Mouse (Mus musculus) adrenal gland, adult 10 weeks (tissue): Measurements from ENCODE around the gene Shc2. TPM values are rescaled to one million over a fixed set of nuclear protein-coding genes. Genes with fewer than 3 reads are reported as not detected.

Experiments
- polyA plus RNA-seq: library from polyadenylated mRNA; stranded (reverse); fragments of 350-450 nt; fragmentation: Illumina TruSeq; extraction: RNeasy Lipid Tissue Mini Kit (QIAGEN cat#74804); gene quantifications from one replicate; pipeline ENCODE4 v1.2.3, GENCODE M21; 2014; ENCODE audit warnings: low read depth, low replicate concordance

Gene Shc2
- polyA plus RNA-seq, result 1.1 TPM

GRCm38 (mm10) chr10:79637128-79638110, at the start of gene Shc2:
TSS of gene Shc2 (minus strand) at chr10:79637918.

DNA sequence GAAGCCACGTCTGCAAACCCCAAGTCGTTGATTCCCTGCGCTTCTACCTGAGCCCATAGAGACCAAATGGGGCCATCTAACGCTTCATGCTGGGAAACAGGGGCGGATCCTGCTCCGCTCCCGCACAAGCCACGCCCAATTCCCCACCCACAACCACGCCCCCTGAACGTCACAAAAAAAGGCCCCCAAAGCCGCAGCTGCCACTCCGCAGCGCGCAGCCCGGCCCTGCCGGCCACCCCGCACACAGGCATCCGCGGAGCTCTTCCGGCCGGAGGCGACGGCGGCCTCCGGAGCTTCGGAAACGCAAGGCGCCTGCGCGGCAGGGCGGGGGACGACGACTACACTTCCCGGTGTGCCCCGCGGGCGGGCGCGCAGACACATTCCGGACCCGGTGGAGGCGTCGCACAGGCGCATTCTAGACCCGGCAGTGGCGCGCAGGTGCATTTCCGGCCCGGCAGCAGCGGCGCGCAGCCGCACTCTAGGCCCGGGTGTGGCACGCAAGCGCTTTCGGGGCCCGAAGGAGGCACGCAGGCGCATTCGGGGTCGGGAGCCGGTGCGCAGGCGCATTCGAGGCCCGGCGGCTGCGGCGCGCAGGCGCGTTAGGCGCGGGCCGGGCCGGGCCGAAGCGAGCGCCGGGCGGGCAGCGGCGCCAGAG, 44.0 kb upstream of the Shc2 start, which contains the start of gene Cdc34:
Gene Cdc34 (plus strand): TSS at position 605 of the 655 bp plus-strand sequence.

DNA sequence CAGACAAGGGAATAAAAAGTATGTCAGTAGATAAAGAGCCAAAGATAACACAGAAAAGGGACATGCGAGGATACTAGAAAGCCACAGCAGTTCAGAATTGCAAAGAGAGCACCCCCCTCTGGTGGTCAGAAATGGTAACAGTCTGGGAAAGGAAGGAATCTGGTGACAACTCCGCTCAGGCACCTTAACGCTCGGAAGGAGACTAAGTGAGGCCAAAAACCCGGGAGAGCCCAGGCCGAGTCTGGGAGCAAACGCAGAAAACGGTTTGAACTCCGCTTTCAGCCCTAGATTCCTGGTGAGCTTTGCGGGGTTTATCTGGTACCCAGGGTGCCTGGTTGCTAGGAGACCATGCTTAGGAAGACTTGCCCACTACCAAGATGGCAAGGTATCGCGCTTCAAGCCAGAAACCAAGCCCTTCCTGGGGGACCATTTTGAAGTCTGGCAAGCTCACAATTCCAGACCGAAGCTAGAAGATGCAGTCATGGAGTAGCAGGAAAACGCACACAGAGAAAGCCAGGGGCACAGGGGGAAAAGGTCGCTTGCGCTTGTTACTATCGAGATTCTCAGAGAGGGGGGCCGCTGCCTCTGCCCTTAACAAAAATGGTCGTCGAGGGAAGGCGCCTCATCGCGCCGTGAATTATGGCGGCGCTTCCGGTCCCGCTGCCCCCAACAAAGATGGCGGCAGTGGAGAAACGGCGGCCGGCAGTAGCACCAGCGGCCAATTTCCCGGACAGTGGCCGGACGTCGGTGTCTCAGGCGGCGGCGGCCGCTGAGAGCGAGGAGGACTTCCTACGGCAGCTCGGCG, 31.3 kb upstream of the Shc2 start, which contains the start of gene Tpgs1:
Gene Tpgs1 (plus strand): TSS at position 599 of the 805 bp plus-strand sequence.

GRCm38 (mm10) chr10:79664131-79664665, 26.5 kb upstream of the Shc2 start, which contains the start of gene Madcam1:
TSS of gene Madcam1 (plus strand) at chr10:79664559.

GRCm38 (mm10) chr10:79645711-79646110, 8.0 kb upstream of the Shc2 start, which contains the start of gene Odf3l2:
TSS of gene Odf3l2 (minus strand) at chr10:79645738.

GRCm38 (mm10) chr10:79613578-79614304, 24.0 kb downstream of the Shc2 start, which contains the start of gene C2cd4c:
TSS of gene C2cd4c (minus strand) at chr10:79614025.

GRCm38 (mm10) chr10:79587061-79587751, 50.5 kb downstream of the Shc2 start, which contains the start of gene Theg:
TSS of gene Theg (minus strand) at chr10:79587331.

Other genes starting within 250 kb of the Shc2 start
- gene Vmn2r83, start 169.2 kb downstream of the Shc2 start, polyA plus RNA-seq, result not detected
- 1.7 TPM for gene Plpp2, start 104.1 kb downstream of the Shc2 start, polyA plus RNA-seq
- not detected for gene Mier2, start 82.7 kb downstream of the Shc2 start, polyA plus RNA-seq
- gene Theg, start 50.6 kb downstream of the Shc2 start, polyA plus RNA-seq, result not detected
- gene C2cd4c, start 23.9 kb downstream of the Shc2 start, polyA plus RNA-seq, result not detected
- gene Odf3l2, start 7.8 kb upstream of the Shc2 start, polyA plus RNA-seq, result not detected
- gene Madcam1, start 26.6 kb upstream of the Shc2 start, polyA plus RNA-seq, result not detected
- not detected for gene Tpgs1, start 31.5 kb upstream of the Shc2 start, polyA plus RNA-seq
- gene Cdc34, start 44.3 kb upstream of the Shc2 start, polyA plus RNA-seq, result not detected
- not detected for gene Gzmm, start 51.1 kb upstream of the Shc2 start, polyA plus RNA-seq
- gene Bsg, start 66.6 kb upstream of the Shc2 start, polyA plus RNA-seq, result 289 TPM
- not detected for gene Hcn2, start 78.7 kb upstream of the Shc2 start, polyA plus RNA-seq
- gene Polrmt, start 108.7 kb upstream of the Shc2 start, polyA plus RNA-seq, result not detected
- gene Fgf22, start 117.2 kb upstream of the Shc2 start, polyA plus RNA-seq, result not detected
- 0.58 TPM for gene Rnf126, start 129.0 kb upstream of the Shc2 start, polyA plus RNA-seq
- 6.9 TPM for gene Fstl3, start 139.4 kb upstream of the Shc2 start, polyA plus RNA-seq
- gene Prss57, start 153.0 kb upstream of the Shc2 start, polyA plus RNA-seq, result not detected
- 0.93 TPM for gene Palm, start 155.7 kb upstream of the Shc2 start, polyA plus RNA-seq
- not detected for gene Misp, start 183.1 kb upstream of the Shc2 start, polyA plus RNA-seq
- gene Ptbp1, start 216.5 kb upstream of the Shc2 start, polyA plus RNA-seq, result 69.8 TPM
- gene Prtn3, start 236.6 kb upstream of the Shc2 start, polyA plus RNA-seq, result not detected
- not detected for gene Plppr3, start 236.7 kb upstream of the Shc2 start, polyA plus RNA-seq
- gene Elane, start 248.3 kb upstream of the Shc2 start, polyA plus RNA-seq, result not detected